Mouse (Mus musculus) G1E (cell line): ENCODE measurements around the gene Mvp. TPM values are rescaled to one million over a fixed set of nuclear protein-coding genes. Genes with fewer than 3 reads are reported as not detected.

Source experiments
- ATAC-seq: 2 replicates; pipeline ENCODE4 v1.8.0; 2016; ENCODE audit warnings: mild to moderate bottlenecking; ENCODE audit not compliant: insufficient number of reproducible peaks, poor library complexity, low FRiP score, severe bottlenecking; ENCODE audit errors: extremely low read depth
- DNase-seq: peaks from one replicate; pipeline ENCODE4 v3.0.0; 2012; ENCODE audit warnings: low spot score
- H3K27me3 ChIP-seq: 2 replicates; pipeline ENCODE4 v1.6.1; 2012; ENCODE audit warnings: mild to moderate bottlenecking, low read length, inconsistent platforms; ENCODE audit not compliant: insufficient read depth
- H3K36me3 ChIP-seq: replicated peaks from 2 replicates; pipeline ENCODE3; 2012; ENCODE audit warnings: mild to moderate bottlenecking, inconsistent platforms
- H3K4me1 ChIP-seq: 2 replicates; pipeline ENCODE4 v1.6.1; 2012; ENCODE audit warnings: low read depth, low read length, inconsistent platforms, mixed read lengths; ENCODE audit not compliant: insufficient read depth
- H3K4me3 ChIP-seq: 2 replicates; pipeline ENCODE4 v1.5.1; 2012; ENCODE audit warnings: low read depth, mild to moderate bottlenecking, inconsistent platforms, low read length, moderate library complexity, mixed read lengths
- H3K9me3 ChIP-seq: replicated peaks from 2 replicates; pipeline ENCODE4 v1.6.1; 2012; ENCODE audit warnings: inconsistent platforms
- CTCF ChIP-seq: IDR thresholded peaks from 2 replicates; pipeline ENCODE4 v1.5.1; 2012; ENCODE audit warnings: low read depth, low read length, inconsistent platforms, mixed read lengths
- GATA1 ChIP-seq: IDR thresholded peaks from 2 replicates; pipeline ENCODE4 v1.6.1; 2012; ENCODE audit warnings: borderline replicate concordance, low read length, inconsistent platforms, mixed read lengths
- GATA2 ChIP-seq: IDR thresholded peaks from 2 replicates; pipeline ENCODE4 v1.6.1; 2012; ENCODE audit warnings: low read depth, low read length, inconsistent platforms, borderline replicate concordance
- POLR2AphosphoS5 ChIP-seq: IDR thresholded peaks from 2 replicates; pipeline ENCODE4 v1.6.1; 2012; ENCODE audit warnings: low read depth, low read length, inconsistent platforms; ENCODE audit not compliant: insufficient replicate concordance
- TAL1 ChIP-seq: conservative IDR thresholded peaks from 2 replicates; pipeline ENCODE4 v1.6.1; 2012; ENCODE audit warnings: low read depth, low read length, inconsistent platforms, mixed read lengths
- polyA plus RNA-seq: library from polyadenylated mRNA; stranded (reverse); fragments of >175 nt; gene quantifications from 2 replicates; pipeline ENCODE4 v1.2.3, GENCODE M21; 2012
- total RNA-seq, 2 experiments: library from RNA; stranded (forward) in 1 of 2; stranded (reverse) in 1 of 2; fragments of 200-1000 nt in 1 of 2; fragments of >200 nt in 1 of 2; fragmentation: Nextera tagmentation in 1 of 2; gene quantifications; 2 replicates each; pipeline ENCODE4 v1.2.3; 2014 to 2017

Mvp gene
- total and polyA plus RNA-seq, 3 experiments: 10.6 to 22.8 (median 13.7) TPM

- Histone ChIP-seq H3K9me3 (no peaks in the 10 kb centered on the region), H3K36me3 (peaks cover 34% of the 10 kb centered on the region), H3K4me1 (peaks cover 12% of the 10 kb centered on the region), H3K4me3 (peak within 1 kb of the TSS; percentile 68; the same call in 1 of the 2 replicates), H3K27me3 (peaks cover 23% of the 10 kb centered on the region)
- peak; percentile 91 for DNase-seq
- TF ChIP-seq GATA2 (no peak), POLR2AphosphoS5 (no peak), CTCF (no peak), GATA1 (no peak), TAL1 (no peak)
- peak; percentile 57 for ATAC-seq
These were observed 64.4 kb downstream of the Mvp start, which contains the start of gene Sez6l2 for GRCm38 (mm10) chr7:126949793-126950646. Gene Sez6l2 (plus strand): TSS chr7:126950563.

GRCm38 (mm10) chr7:126949403-126949792 is 65.0 kb downstream of the Mvp start, which contains the start of gene Asphd1:
Gene Asphd1 (minus strand): TSS chr7:126949582.
- H3K4me3 ChIP-seq: peak within 1 kb of the TSS; percentile 68; the same call in 1 of the 2 replicates
- H3K4me1 ChIP-seq: peaks cover 12% of the 10 kb centered on the region

GRCm38 (mm10) chr7:126948626-126949025 is 65.8 kb downstream of the Mvp start:
- peaks cover 12% of the 10 kb centered on the region for H3K4me1 ChIP-seq
- TF ChIP-seq GATA1: no peak
- TF ChIP-seq CTCF: no peak
- TF ChIP-seq POLR2AphosphoS5: no peak
- no peak for TF ChIP-seq GATA2
- no peak for TF ChIP-seq TAL1
- peaks cover 23% of the 10 kb centered on the region for H3K27me3 ChIP-seq
- no peak overlapping the region for H3K4me3 ChIP-seq
- peaks cover 48% of the 10 kb centered on the region for H3K36me3 ChIP-seq
- no peaks in the 10 kb centered on the region for H3K9me3 ChIP-seq
- ATAC-seq (no peak), DNase-seq (no peak)

More at GRCm38 (mm10) chr7:126949403-126949792, 65.0 kb downstream of the Mvp start, which contains the start of gene Asphd1:
- Histone ChIP-seq H3K27me3 (peaks cover 23% of the 10 kb centered on the region), H3K9me3 (no peaks in the 10 kb centered on the region), H3K36me3 (peaks cover 40% of the 10 kb centered on the region)
- no peak for TF ChIP-seq GATA1
- no peak for TF ChIP-seq TAL1
- TF ChIP-seq CTCF: no peak
- no peak for TF ChIP-seq POLR2AphosphoS5
- TF ChIP-seq GATA2: no peak
- no peak for ATAC-seq
- no peak for DNase-seq

GRCm38 (mm10) chr7:126946530-126946929 is 67.9 kb downstream of the Mvp start:
- Histone ChIP-seq H3K4me1 (peaks cover 11% of the 10 kb centered on the region), H3K9me3 (no peaks in the 10 kb centered on the region), H3K36me3 (peaks cover 68% of the 10 kb centered on the region), H3K27me3 (peaks cover 12% of the 10 kb centered on the region; the same call in 1 of the 2 replicates), H3K4me3 (no peak overlapping the region)
- TF ChIP-seq CTCF (peak; percentile 60), TAL1 (no peak), POLR2AphosphoS5 (no peak), GATA1 (no peak), GATA2 (no peak)
- no peak; the same call in 1 of the 2 replicates for ATAC-seq
- no peak for DNase-seq

GRCm38 (mm10) chr7:126941801-126942200 is 72.6 kb downstream of the Mvp start:
- Histone ChIP-seq H3K36me3 (peaks cover 94% of the 10 kb centered on the region), H3K9me3 (no peaks in the 10 kb centered on the region), H3K4me3 (no peak overlapping the region), H3K4me1 (peaks cover 11% of the 10 kb centered on the region), H3K27me3 (no peaks in the 10 kb centered on the region)
- TF ChIP-seq CTCF: no peak
- no peak for TF ChIP-seq POLR2AphosphoS5
- no peak for TF ChIP-seq GATA2
- no peak for TF ChIP-seq TAL1
- TF ChIP-seq GATA1: no peak
- ATAC-seq (no peak), DNase-seq (no peak)

GRCm38 (mm10) chr7:126941171-126941570 is 73.2 kb downstream of the Mvp start:
- peaks cover 94% of the 10 kb centered on the region for H3K36me3 ChIP-seq
- ATAC-seq (no peak), DNase-seq (no peak)
- no peak for TF ChIP-seq TAL1
- TF ChIP-seq GATA2: no peak
- no peak for TF ChIP-seq CTCF
- no peak for TF ChIP-seq GATA1
- no peak for TF ChIP-seq POLR2AphosphoS5
- no peaks in the 10 kb centered on the region for H3K9me3 ChIP-seq
- H3K4me3 ChIP-seq: no peak overlapping the region
- peaks cover 11% of the 10 kb centered on the region for H3K4me1 ChIP-seq
- no peaks in the 10 kb centered on the region for H3K27me3 ChIP-seq

Other genes with a start within 250 kb of the Mvp start
Only the 20 nearest of the 33 such genes appear.
- gene Doc2a, start 167.2 kb downstream of the Mvp start, total RNA-seq (2014; fragmentation: Nextera tagmentation): not detected in 2 replicates
- 0.11 and 0.23 TPM in 2 replicates for gene Doc2a, start 167.2 kb downstream of the Mvp start, total RNA-seq (2017)
- gene Doc2a, start 167.2 kb downstream of the Mvp start, polyA plus RNA-seq: not detected in 2 replicates
- gene Hirip3, start 152.6 kb downstream of the Mvp start, total RNA-seq (2014; fragmentation: Nextera tagmentation): 46.8 and 53.2 TPM in 2 replicates
- 90.4 and 115 TPM in 2 replicates for gene Hirip3, start 152.6 kb downstream of the Mvp start, total RNA-seq (2017)
- gene Hirip3, start 152.6 kb downstream of the Mvp start, polyA plus RNA-seq: 158 and 159 TPM in 2 replicates
- 106 and 136 TPM in 2 replicates for gene Ino80e, start 152.2 kb downstream of the Mvp start, total RNA-seq (2014; fragmentation: Nextera tagmentation)
- 50.7 and 60.3 TPM in 2 replicates for gene Ino80e, start 152.2 kb downstream of the Mvp start, total RNA-seq (2017)
- gene Ino80e, start 152.2 kb downstream of the Mvp start, polyA plus RNA-seq: 893 and 1,187 TPM in 2 replicates
- 42.9 and 53.6 TPM in 2 replicates for gene Taok2, start 129.9 kb downstream of the Mvp start, total RNA-seq (2014; fragmentation: Nextera tagmentation)
- 36.2 and 38.3 TPM in 2 replicates for gene Taok2, start 129.9 kb downstream of the Mvp start, total RNA-seq (2017)
- 181 and 222 TPM in 2 replicates for gene Taok2, start 129.9 kb downstream of the Mvp start, polyA plus RNA-seq
- 33.6 and 38.7 TPM in 2 replicates for gene Tmem219, start 91.7 kb downstream of the Mvp start, total RNA-seq (2014; fragmentation: Nextera tagmentation)
- 32.9 and 42.2 TPM in 2 replicates for gene Tmem219, start 91.7 kb downstream of the Mvp start, total RNA-seq (2017)
- 66.6 and 86.4 TPM in 2 replicates for gene Tmem219, start 91.7 kb downstream of the Mvp start, polyA plus RNA-seq
- 22.4 and 25.3 TPM in 2 replicates for gene Kctd13, start 85.7 kb downstream of the Mvp start, total RNA-seq (2014; fragmentation: Nextera tagmentation)
- 6.2 and 8.6 TPM in 2 replicates for gene Kctd13, start 85.7 kb downstream of the Mvp start, total RNA-seq (2017)
- gene Kctd13, start 85.7 kb downstream of the Mvp start, polyA plus RNA-seq: 23.4 and 30.7 TPM in 2 replicates
- not detected in 2 replicates for gene Asphd1, start 65.0 kb downstream of the Mvp start, total RNA-seq (2014; fragmentation: Nextera tagmentation)
- gene Asphd1, start 65.0 kb downstream of the Mvp start, total RNA-seq (2017): not detected in 2 replicates
- not detected in 2 replicates for gene Asphd1, start 65.0 kb downstream of the Mvp start, polyA plus RNA-seq
- gene Sez6l2, start 64.1 kb downstream of the Mvp start, total RNA-seq (2014; fragmentation: Nextera tagmentation): 4.2 and 8.0 TPM in 2 replicates
- gene Sez6l2, start 64.1 kb downstream of the Mvp start, total RNA-seq (2017): 0.22 and 0.46 TPM in 2 replicates
- gene Sez6l2, start 64.1 kb downstream of the Mvp start, polyA plus RNA-seq: 0.32 and 0.34 TPM in 2 replicates
- 37.5 and 44.6 TPM in 2 replicates for gene Cdipt, start 38.7 kb downstream of the Mvp start, total RNA-seq (2014; fragmentation: Nextera tagmentation)
- gene Cdipt, start 38.7 kb downstream of the Mvp start, total RNA-seq (2017): 62.0 and 63.8 TPM in 2 replicates
- 91.2 and 108 TPM in 2 replicates for gene Cdipt, start 38.7 kb downstream of the Mvp start, polyA plus RNA-seq
- 2.0 TPM in 1 of 2 replicates, not detected in the other for gene Cdiptos, start 38.5 kb downstream of the Mvp start, total RNA-seq (2014; fragmentation: Nextera tagmentation)
- 0.55 and 1.2 TPM in 2 replicates for gene Cdiptos, start 38.5 kb downstream of the Mvp start, total RNA-seq (2017)
- 0.07 and 0.18 TPM in 2 replicates for gene Cdiptos, start 38.5 kb downstream of the Mvp start, polyA plus RNA-seq
- gene Pagr1b, start 1.9 kb upstream of the Mvp start, total RNA-seq (2014; fragmentation: Nextera tagmentation): not detected in 2 replicates
- gene Pagr1b, start 1.9 kb upstream of the Mvp start, total RNA-seq (2017): 1.0 TPM in 1 of 2 replicates, not detected in the other
- 4.6 and 6.2 TPM in 2 replicates for gene Pagr1b, start 1.9 kb upstream of the Mvp start, polyA plus RNA-seq
- 36.2 and 40.1 TPM in 2 replicates for gene Pagr1a, start 2.7 kb upstream of the Mvp start, total RNA-seq (2014; fragmentation: Nextera tagmentation)
- 46.5 and 51.2 TPM in 2 replicates for gene Pagr1a, start 2.7 kb upstream of the Mvp start, total RNA-seq (2017)
- 30.4 and 56.1 TPM in 2 replicates for gene Pagr1a, start 2.7 kb upstream of the Mvp start, polyA plus RNA-seq
- gene Gm42742, start 6.5 kb upstream of the Mvp start, total RNA-seq (2014; fragmentation: Nextera tagmentation): 21.4 and 35.9 TPM in 2 replicates
- 0.93 and 9.2 TPM in 2 replicates for gene Gm42742, start 6.5 kb upstream of the Mvp start, total RNA-seq (2017)
- gene Gm42742, start 6.5 kb upstream of the Mvp start, polyA plus RNA-seq: 128 and 159 TPM in 2 replicates
- gene Prrt2, start 6.6 kb upstream of the Mvp start, total RNA-seq (2014; fragmentation: Nextera tagmentation): 6.4 and 13.6 TPM in 2 replicates
- 0.35 TPM in 1 of 2 replicates, not detected in the other for gene Prrt2, start 6.6 kb upstream of the Mvp start, total RNA-seq (2017)
- 1.5 and 2.0 TPM in 2 replicates for gene Prrt2, start 6.6 kb upstream of the Mvp start, polyA plus RNA-seq
- gene Maz, start 12.4 kb upstream of the Mvp start, total RNA-seq (2014; fragmentation: Nextera tagmentation): 122 and 130 TPM in 2 replicates
- 81.3 and 113 TPM in 2 replicates for gene Maz, start 12.4 kb upstream of the Mvp start, total RNA-seq (2017)
- gene Maz, start 12.4 kb upstream of the Mvp start, polyA plus RNA-seq: 641 and 824 TPM in 2 replicates
- gene Kif22, start 27.9 kb upstream of the Mvp start, total RNA-seq (2014; fragmentation: Nextera tagmentation): 71.3 and 74.6 TPM in 2 replicates
- gene Kif22, start 27.9 kb upstream of the Mvp start, total RNA-seq (2017): 88.0 and 101 TPM in 2 replicates
- 41.8 and 44.2 TPM in 2 replicates for gene Kif22, start 27.9 kb upstream of the Mvp start, polyA plus RNA-seq
- 2.9 TPM in 1 of 2 replicates, not detected in the other for gene Zg16, start 72.7 kb upstream of the Mvp start, total RNA-seq (2014; fragmentation: Nextera tagmentation)
- gene Zg16, start 72.7 kb upstream of the Mvp start, total RNA-seq (2017): 0.17 TPM in 1 of 2 replicates, not detected in the other
- not detected in 2 replicates for gene Zg16, start 72.7 kb upstream of the Mvp start, polyA plus RNA-seq
- gene AI467606, start 76.7 kb upstream of the Mvp start, total RNA-seq (2014; fragmentation: Nextera tagmentation): 39.5 and 42.1 TPM in 2 replicates
- 42.2 and 50.8 TPM in 2 replicates for gene AI467606, start 76.7 kb upstream of the Mvp start, total RNA-seq (2017)
- gene AI467606, start 76.7 kb upstream of the Mvp start, polyA plus RNA-seq: 134 and 143 TPM in 2 replicates
- 4.5 and 8.0 TPM in 2 replicates for gene Qprt, start 107.6 kb upstream of the Mvp start, total RNA-seq (2014; fragmentation: Nextera tagmentation)
- gene Qprt, start 107.6 kb upstream of the Mvp start, total RNA-seq (2017): 2.0 and 3.7 TPM in 2 replicates
- gene Qprt, start 107.6 kb upstream of the Mvp start, polyA plus RNA-seq: 1.2 and 1.9 TPM in 2 replicates
- 52.8 and 55.4 TPM in 2 replicates for gene Spn, start 123.2 kb upstream of the Mvp start, total RNA-seq (2014; fragmentation: Nextera tagmentation)
- gene Spn, start 123.2 kb upstream of the Mvp start, total RNA-seq (2017): 251 and 278 TPM in 2 replicates
- gene Spn, start 123.2 kb upstream of the Mvp start, polyA plus RNA-seq: 81.4 and 90.2 TPM in 2 replicates